8 mouse cellular contexts compared by ENCODE assay signal in genomic region chr6:145340657-145341146, GRCm38 (mm10).
A peak's percentile ranks its signal among the peaks of the same experiment; 100 is the strongest.
DNase-seq lines count a peak whose midpoint lies in the region; ATAC-seq lines count a peak whose summit lies in the region.

No protein-coding gene starts in this region.

- WGBS in hindbrain, embryonic 10.5 days, result under 1% methylated on average over 37 of the region's 37 CpGs

- no peaks in the 10 kb centered on the region for H3K36me3 ChIP-seq in hindbrain, embryonic 10.5 days

- peaks cover 32% of the 10 kb centered on the region for H3K27me3 ChIP-seq in hindbrain, embryonic 10.5 days (ENCODE audit: insufficient read depth, poor library complexity, severe bottlenecking)

- H3K4me1 ChIP-seq in hindbrain, embryonic 10.5 days (replicated peaks), result peaks cover 19% of the 10 kb centered on the region

- ATAC-seq in frontal cortex, adult (ENCODE audit: low TSS enrichment), result peak; percentile 92

- H3K9me3 ChIP-seq in hindbrain, embryonic 10.5 days, result no peaks in the 10 kb centered on the region

- peak overlapping the region; percentile 60 for H3K4me3 ChIP-seq in hindbrain, embryonic 10.5 days

- peak; percentile 89 for DNase-seq in MEL-GATA-1-ER (ENCODE audit: extremely low read depth, low read depth)
- peak; percentile 91 for DNase-seq in cerebellum, adult 8-10 months
- DNase-seq in hindbrain, embryonic 10.5 days (ENCODE audit: low spot score), result peak; percentile 94
- peak; percentile 84 to 90 for DNase-seq in layer of hippocampus, postnatal 10 days (ENCODE audit: low spot score in 2 of 2)
- peak; percentile 98 for DNase-seq in lung, postnatal 10 days
- DNase-seq in ovary, postnatal 36 days (ENCODE audit: low spot score), result peak; percentile 95
- DNase-seq in thymus, postnatal 25 days, result peak; percentile 96

- H3K27ac ChIP-seq in hindbrain, embryonic 10.5 days, result peak overlapping the region; percentile 80

Comparison
In these comparisons a context has a peak if more than half of its experiments do, and no peak if none do; other contexts are left out.
1. Peak in every context shown above with its lines: DNase-seq, ATAC-seq, H3K4me3 ChIP-seq and H3K27ac ChIP-seq.